Mouse (Mus musculus): Measurements from ENCODE around the gene R3hdm1. TPM values are rescaled to one million over a fixed set of nuclear protein-coding genes. Genes with fewer than 3 reads are reported as not detected.
"Not testable (repeated sequence)": the region's sequence is repeated elsewhere in the genome, so short reads cannot be mapped to it uniquely, and the experiment has no call there.

Gene R3hdm1
- total RNA-seq, 2 experiments from 2014 or later, result 26.4 to 110 TPM

- ATAC-seq (ENCODE audit: poor library complexity, severe bottlenecking), result no peak
Measured at GRCm38 (mm10) chr1:128120913-128121627, 18.0 kb downstream of the R3hdm1 start.

GRCm38 (mm10) chr1:128136222-128136621 is 33.1 kb downstream of the R3hdm1 start:
- ATAC-seq (ENCODE audit: poor library complexity, severe bottlenecking), result not testable (repeated sequence)

GRCm38 (mm10) chr1:128141039-128141438 is 37.9 kb downstream of the R3hdm1 start:
- no peak for ATAC-seq (ENCODE audit: poor library complexity, severe bottlenecking)

GRCm38 (mm10) chr1:128141737-128142136 is 38.6 kb downstream of the R3hdm1 start:
- no peak for ATAC-seq (ENCODE audit: poor library complexity, severe bottlenecking)

DNA sequence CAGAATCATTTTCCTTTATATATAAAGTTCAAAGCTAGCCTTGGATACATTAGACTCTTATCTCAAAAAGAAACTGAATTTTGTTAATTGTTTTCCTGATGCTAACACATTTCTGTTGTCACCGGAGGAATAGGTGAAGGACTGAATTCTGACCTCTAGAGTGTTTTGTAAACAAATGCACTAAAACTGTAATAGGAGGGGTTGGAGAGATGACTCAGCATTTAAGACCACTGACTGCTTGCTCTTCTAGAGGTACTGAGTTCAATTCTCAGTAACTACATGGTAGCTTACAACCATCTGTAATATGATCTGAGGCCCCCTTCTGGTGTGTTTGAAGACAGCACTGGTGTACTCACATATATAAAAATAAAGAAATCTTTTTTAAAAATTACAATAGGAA is 63.9 kb downstream of the R3hdm1 start:
- ATAC-seq (ENCODE audit: poor library complexity, severe bottlenecking), result no peak

DNA sequence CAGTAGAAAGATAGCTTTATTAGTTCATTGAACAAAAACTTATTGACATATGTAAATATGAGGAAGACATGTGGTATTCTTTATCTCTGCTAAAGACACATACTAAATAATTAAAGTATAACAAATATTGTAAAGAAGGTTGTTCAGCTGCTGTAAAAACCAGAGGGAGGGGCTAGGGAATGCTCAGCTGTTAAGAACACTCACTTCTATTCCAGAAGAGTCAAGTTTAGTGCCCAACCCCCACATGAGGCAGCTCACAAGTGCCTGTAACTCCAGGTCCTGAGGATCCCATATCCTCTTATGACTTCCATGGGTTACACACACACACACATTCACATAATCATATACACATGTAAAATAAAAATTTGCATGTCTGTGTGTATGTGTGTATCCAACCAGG is 67.0 kb downstream of the R3hdm1 start:
- no peak for ATAC-seq (ENCODE audit: poor library complexity, severe bottlenecking)

DNA sequence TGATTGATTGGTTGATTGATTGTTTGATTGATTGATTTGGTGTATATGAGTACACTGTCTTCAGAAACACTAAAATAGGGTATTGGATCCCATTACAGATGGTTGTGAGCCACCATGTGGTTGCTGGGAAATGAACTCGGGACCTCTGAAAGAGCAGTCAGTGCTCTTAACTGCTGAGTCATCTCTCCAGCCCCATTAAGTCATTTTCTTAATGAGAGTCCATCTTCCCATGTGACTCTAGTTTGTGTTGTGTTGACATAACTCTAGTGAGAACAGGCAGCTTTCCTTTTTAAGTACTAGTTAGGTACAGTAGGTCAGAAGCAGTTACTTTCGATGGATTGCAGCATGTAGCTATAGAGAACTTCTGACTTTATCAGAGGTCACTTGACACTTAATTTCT is 88.3 kb downstream of the R3hdm1 start:
- no peak for ATAC-seq (ENCODE audit: poor library complexity, severe bottlenecking)

DNA sequence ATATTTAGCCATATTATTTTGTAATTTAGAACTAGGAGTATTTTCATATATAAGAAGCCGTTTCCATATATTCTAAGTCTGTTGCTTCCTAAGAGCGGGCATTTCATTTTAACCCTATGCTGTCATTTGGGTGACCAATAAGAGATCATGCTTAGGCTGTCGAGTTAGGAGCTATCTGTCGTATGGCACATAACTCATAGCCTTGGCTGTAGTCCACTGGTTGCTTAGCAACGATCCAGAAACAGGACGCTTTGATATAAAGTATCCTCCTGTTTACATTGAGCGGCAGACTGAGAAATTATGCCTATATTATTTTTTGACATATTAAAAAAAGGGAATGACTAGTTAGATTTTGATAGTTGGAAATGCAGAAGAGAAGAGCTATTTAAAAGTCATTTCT is 89.3 kb downstream of the R3hdm1 start:
- no peak for ATAC-seq (ENCODE audit: poor library complexity, severe bottlenecking)

- ATAC-seq (ENCODE audit: poor library complexity, severe bottlenecking), result no peak
Measured at GRCm38 (mm10) chr1:128194011-128194410, 90.9 kb downstream of the R3hdm1 start.

GRCm38 (mm10) chr1:128197353-128197752 is 94.3 kb downstream of the R3hdm1 start:
- no peak for ATAC-seq (ENCODE audit: poor library complexity, severe bottlenecking)

DNA sequence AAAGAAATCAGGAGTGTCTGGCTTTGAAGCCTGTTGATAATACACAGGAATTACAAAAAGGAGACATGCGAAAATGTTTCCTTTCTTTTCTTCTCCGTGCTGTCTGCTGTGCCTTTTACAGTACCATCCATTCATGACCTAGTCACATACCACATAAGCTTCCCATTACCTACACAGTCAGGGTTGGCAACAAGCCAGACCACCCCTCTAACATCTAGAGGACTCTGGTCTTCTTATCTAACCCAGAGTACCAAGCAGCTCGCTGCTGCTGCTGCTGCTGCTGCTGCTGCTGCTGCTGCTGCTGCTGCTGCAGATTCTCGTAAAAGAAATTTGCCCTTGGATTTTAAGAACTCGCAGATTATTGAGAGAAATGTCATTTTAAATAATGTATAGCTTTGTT is 110.2 kb downstream of the R3hdm1 start:
- no peak for ATAC-seq (ENCODE audit: poor library complexity, severe bottlenecking)

DNA sequence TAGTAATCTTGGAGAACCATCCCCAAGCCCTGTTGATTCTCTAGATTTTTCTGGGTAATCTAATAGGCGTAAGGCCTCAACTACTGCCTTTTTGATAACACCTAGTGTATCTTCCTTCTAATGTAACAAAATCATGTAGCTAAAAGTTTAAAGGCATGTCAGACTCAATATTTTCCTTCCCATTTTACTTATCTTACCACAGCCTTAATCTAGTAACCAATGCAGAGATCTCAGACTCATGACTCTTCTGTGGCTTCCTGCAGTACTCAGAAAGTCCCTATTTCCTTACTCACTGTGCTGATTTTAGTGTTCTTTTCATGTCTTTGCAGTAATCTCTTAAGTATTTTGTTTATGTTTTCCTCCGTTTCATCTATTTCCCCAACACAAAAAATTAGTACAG is 118.8 kb downstream of the R3hdm1 start:
- ATAC-seq (ENCODE audit: poor library complexity, severe bottlenecking), result no peak

DNA sequence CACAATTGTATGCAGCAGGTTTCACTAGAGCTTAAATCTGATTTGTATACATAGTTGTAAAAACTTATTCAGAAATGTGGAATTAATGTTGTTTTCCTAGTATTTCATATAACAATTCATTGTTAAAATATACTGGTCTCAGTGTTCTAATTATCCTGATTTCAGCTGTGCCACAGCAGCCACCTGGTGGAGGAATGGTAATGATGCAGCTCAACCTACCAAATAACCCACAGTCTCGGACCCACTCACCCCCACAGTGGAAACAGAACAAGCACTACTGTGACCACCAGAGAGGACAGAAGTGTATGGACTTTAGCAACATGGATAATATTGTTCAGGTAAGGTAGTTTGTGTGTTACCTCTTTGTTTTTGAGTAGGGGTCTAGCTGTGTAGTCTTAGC is 120.2 kb downstream of the R3hdm1 start:
- ATAC-seq (ENCODE audit: poor library complexity, severe bottlenecking), result 0 out of 2 replicates have a peak, but pooled peaks have one; percentile 47

DNA sequence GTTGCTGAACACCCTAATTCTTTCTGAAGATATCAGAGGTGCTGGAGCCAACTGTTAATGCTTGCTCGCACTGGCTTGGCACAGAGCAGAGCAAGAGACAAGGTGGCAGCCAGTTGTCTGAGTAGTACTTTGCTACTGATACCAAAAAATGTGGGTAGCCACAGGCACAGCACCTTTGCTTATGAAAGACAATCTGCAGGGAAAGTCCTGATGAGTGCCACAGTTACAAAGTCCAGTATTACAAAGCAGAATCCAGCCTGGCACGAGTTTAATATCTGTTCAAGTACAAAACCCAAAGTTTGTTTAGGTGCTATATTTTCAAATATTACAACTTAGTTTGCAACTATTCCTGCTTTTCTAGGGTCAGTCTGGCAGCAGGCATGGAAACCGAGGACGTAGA is 132.1 kb downstream of the R3hdm1 start:
- no peak for ATAC-seq (ENCODE audit: poor library complexity, severe bottlenecking)

GRCm38 (mm10) chr1:128243627-128243995 is 140.5 kb downstream of the R3hdm1 start, which contains the start of gene Ubxn4:
Ubxn4 (plus strand) TSS chr1:128243964.
- no peak for ATAC-seq (ENCODE audit: poor library complexity, severe bottlenecking)

GRCm38 (mm10) chr1:128243996-128244726 is 141.1 kb downstream of the R3hdm1 start:
- peak; percentile 93 for ATAC-seq (ENCODE audit: poor library complexity, severe bottlenecking)

GRCm38 (mm10) chr1:128244727-128245355 is 141.7 kb downstream of the R3hdm1 start:
- peak; percentile 47 for ATAC-seq (ENCODE audit: poor library complexity, severe bottlenecking)

DNA sequence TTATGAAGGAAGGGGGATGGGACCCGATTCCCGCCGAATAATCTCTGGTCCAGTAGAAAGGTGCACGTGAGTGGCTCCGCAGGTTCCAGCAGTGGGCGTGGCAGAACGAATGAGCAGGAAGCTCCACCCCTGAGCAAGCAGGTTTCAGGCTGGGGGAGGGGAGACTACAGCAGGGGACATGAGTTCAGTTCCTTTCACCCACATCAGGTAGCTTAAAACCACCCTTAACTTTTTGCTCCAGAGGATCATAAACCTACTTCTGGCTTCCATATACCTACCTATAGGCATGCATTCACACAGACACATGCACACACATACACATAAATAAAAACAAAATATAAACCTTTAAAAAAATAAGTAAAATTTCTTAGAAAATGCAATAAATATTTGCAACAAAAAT is 164.0 kb downstream of the R3hdm1 start:
- ATAC-seq (ENCODE audit: poor library complexity, severe bottlenecking), result not testable (repeated sequence)

DNA sequence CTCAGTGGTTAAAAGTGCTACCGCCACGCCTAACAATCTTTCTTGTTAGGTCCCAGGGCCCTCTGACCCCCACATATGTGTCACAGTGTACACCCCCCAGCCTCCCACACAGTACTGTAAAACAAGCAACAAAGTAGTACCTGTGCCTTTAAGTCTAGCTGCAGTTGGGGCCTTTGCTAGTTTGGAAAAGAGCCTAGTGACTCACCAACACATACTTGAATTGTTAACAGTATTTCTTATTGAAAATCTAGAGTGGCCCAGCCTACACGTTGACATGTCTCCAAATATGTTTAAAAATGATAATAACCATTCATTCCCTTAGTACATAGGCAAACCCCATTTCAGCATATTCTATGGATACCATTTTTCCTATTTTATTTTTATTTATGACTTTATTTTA is 167.6 kb downstream of the R3hdm1 start:
- ATAC-seq (ENCODE audit: poor library complexity, severe bottlenecking), result no peak

DNA sequence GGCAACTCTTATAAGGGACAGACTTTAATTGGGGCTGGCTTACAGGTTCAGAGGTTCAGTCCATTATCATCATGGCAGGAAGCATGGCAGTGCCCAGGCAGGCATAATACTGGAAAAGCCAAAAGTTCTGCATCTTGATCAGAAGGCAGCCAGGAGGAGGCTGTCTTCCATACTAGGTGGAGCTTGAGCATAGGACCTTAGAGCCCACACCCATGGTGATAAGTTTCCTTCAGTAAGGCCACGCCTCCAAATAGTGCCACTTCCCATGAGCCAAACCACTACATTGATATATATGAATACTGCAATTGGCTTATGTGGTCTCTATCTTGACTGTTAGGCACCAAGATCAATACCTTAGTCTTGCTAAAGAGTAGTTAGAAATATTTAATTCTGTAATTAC is 172.8 kb downstream of the R3hdm1 start:
- ATAC-seq (ENCODE audit: poor library complexity, severe bottlenecking), result no peak

- ATAC-seq (ENCODE audit: poor library complexity, severe bottlenecking), result no peak
Measured at GRCm38 (mm10) chr1:128278563-128278962, 175.5 kb downstream of the R3hdm1 start.

GRCm38 (mm10) chr1:128281753-128282152 is 178.7 kb downstream of the R3hdm1 start:
- ATAC-seq (ENCODE audit: poor library complexity, severe bottlenecking), result no peak

All from megakaryocyte, adult 5-6 weeks (primary cell).